Mouse (Mus musculus) lung, adult 2 months (tissue): ENCODE data around the gene Ccdc157. TPM values are rescaled to one million over a fixed set of nuclear protein-coding genes. Genes with fewer than 3 reads are reported as not detected.
"Not testable (repeated sequence)": the region's sequence is repeated elsewhere in the genome, so short reads cannot be mapped to it uniquely, and the experiment has no call there.

Experiments
- DNase-seq: peaks from one replicate; pipeline ENCODE4 v3.0.0; 2022
- H3K4me1 ChIP-seq: fragments of 200-500 bp; 2 replicates; pipeline ENCODE4 v1.6.1; 2011; ENCODE audit warnings: low read length; ENCODE audit not compliant: control insufficient read depth, insufficient read depth
- H3K4me3 ChIP-seq: fragments of 200-500 bp; replicated peaks from 2 replicates; pipeline ENCODE3; 2011; ENCODE audit warnings: low read depth, mild to moderate bottlenecking, control low read depth, low read length; ENCODE audit errors: extremely low read depth
- CTCF ChIP-seq: fragments of 200-500 bp; IDR thresholded peaks from 2 replicates; pipeline ENCODE4 v1.5.1; 2011; ENCODE audit warnings: mild to moderate bottlenecking, low read length, control low read depth; ENCODE audit not compliant: insufficient read depth
- POLR2A ChIP-seq: fragments of 200-500 bp; IDR thresholded peaks from 2 replicates; pipeline ENCODE4 v1.6.1; 2011; ENCODE audit warnings: low read depth, mild to moderate bottlenecking, control low read depth, low read length, borderline replicate concordance; ENCODE audit errors: extremely low read depth
- WGBS: fragments of 180-500 bp; shearing (Covaris S2); methylation state at CpG from one replicate; pipeline ENCODE4 v1.1.7; 2018; 5-methylcytosine and 5-hydroxymethylcytosine counted together
- polyA plus RNA-seq: library from polyadenylated mRNA; depleted of rRNA; stranded (reverse); fragments of >200 nt; gene quantifications from 2 replicates; pipeline ENCODE4 v1.2.3, GENCODE M21; 2012

Gene Ccdc157
- polyA plus RNA-seq, 1 experiment: 19.8 TPM

DNA sequence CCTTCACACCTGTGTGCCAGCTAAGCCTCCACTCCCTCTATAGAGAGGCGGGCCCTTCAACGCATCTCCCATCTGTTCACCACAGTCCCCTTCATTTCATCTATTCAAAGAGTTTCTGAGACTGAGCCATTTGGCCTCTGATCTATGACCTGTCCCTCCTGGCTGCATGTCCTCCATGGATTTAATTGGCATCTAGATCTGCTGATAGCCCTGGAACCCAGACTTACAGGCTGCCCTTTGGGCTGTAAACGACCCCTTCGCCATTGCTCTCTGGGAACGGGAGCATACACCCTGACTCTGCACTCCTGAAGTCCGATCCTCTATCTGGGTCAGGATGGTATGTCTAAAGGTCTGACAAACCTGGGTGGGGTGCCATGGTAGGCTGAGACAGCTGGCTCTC is 47.2 kb downstream of the Ccdc157 start:
- WGBS: 88% methylated on average over 6 of the region's 6 CpGs
- TF ChIP-seq POLR2A: no peak
- TF ChIP-seq CTCF: no peak
- DNase-seq: no peak
- H3K4me1 ChIP-seq: no peaks in the 10 kb centered on the region
- no peak overlapping the region for H3K4me3 ChIP-seq

DNA sequence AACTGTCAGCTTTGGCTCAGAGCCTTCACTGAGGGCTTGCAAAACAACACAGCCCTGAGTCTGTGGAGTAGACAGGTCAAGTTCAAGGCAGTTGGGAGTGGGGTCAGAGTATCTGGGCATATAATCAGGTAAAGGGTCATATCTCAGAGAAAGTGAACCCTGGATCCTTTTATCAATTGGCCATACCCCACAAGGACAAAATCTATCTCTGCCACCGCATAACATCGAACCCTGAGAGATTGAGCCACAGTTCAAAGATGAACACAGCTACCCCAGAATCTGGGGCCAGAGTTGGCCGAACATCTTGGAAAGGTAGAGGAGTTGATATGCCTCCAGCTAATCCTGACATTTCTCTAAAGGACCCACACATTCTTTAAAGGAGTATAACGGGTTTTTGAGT is 48.1 kb downstream of the Ccdc157 start:
- Histone ChIP-seq H3K4me3 (no peak overlapping the region), H3K4me1 (no peaks in the 10 kb centered on the region)
- DNase-seq: no peak
- 95% methylated on average over 4 of the region's 4 CpGs for WGBS
- no peak for TF ChIP-seq CTCF
- TF ChIP-seq POLR2A: no peak

DNA sequence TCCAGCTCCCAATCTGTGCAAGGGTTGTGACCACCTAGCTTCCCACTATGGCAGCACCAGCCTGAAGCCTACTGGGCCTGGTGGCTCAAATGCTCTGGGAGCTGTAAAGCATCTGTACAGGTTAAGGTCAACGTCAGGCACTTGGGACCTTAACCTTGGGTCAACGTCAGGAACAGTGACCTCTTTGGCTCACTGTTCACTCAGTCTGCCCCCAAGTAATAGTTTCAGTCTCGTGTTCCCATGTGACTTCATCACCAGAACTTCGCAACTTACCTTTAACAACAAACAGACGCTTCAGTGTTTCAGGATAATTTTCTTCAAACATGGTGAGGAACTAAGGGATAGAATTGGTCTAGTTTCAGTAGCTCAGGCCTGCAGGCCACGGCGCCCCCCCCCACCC is 51.4 kb downstream of the Ccdc157 start:
- Histone ChIP-seq H3K4me1 (no peaks in the 10 kb centered on the region), H3K4me3 (no peak overlapping the region)
- no peak for DNase-seq
- no peak for TF ChIP-seq POLR2A
- TF ChIP-seq CTCF: no peak
- WGBS: 80% methylated on average over 7 of the region's 7 CpGs

DNA sequence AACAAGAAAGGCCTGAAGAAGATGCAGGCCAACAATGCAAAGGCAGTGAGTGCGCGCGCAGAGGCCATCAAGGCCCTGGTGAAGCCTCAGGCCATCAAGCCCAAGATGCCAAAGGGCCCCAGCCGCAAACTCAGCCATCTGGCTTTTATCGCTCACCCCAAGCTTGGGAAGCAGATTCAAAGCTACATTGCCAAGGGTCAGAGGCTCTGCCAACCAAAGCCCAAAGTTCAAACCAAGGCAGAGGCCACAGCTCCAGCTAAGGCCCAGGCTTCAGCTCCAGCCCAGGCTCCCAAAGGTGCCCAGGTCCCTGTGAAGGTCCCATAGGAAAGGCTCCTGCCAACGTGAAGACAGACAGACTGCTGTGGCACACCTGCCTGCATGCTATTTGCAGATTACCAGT is 52.2 kb downstream of the Ccdc157 start:
- H3K4me1 ChIP-seq, H3K4me3 ChIP-seq, DNase-seq: not testable (repeated sequence)
- WGBS: 93% methylated on average over 6 of the region's 6 CpGs

DNA sequence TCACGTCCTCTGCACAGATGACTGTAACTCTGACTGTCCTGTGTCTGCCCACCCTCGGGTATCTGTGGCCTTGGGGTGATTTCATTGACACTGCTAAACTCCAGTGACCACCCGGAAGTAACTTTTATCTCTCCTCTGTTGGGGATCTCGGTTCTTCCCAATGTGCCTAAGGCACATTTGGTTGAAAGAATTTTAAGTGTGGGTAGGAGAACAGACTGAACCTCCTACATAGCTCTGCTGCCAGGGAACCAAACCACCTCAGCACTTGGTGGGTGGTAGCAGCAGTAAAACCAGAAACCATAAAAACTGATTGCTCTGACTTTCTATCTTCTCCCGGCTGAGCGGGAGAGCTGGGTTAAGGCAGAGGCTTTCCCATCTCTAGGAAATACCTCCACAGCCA is 54.6 kb downstream of the Ccdc157 start:
- Histone ChIP-seq H3K4me3 (no peak overlapping the region), H3K4me1 (no peaks in the 10 kb centered on the region)
- TF ChIP-seq CTCF (no peak), POLR2A (no peak)
- 80% methylated on average over 6 of the region's 6 CpGs for WGBS
- DNase-seq: no peak

DNA sequence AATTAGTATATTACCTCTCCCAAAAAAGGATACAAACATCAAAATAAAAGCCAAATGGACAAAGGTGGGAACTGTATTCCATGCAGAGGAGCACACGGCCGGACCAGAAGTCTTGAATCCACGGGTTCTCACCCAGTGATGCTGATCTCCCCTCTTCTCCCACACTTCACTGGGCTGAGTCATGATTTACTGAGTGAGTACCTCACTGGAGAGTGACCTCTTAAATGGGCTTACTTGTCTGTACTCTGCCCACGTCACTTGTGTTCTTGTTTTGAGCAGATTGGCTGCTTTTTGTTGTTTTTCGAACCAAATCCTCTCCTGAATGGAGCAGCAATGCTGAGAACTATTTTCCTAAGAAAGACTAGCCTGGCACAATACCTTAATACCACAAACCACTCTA is 55.1 kb downstream of the Ccdc157 start:
- H3K4me3 ChIP-seq: no peak overlapping the region
- no peak for DNase-seq

DNA sequence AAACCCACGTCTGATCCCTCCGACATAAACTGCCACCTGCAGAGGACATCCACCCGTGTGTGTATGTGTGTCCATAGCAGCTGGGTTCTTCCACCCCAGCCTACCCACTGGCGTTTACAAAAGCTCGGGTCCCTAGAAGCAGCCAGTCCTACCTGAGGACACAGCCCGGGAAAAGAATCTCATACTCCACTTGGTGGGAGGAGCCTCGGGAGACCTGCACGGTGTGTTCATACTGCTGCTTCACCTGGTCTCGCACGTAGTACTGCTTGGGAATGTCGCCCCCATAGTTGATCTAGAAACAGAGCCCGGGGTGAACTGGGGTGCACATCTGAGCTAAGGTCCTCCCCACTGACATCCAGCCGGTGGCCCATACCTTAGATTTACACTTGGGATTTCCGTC is 56.6 kb downstream of the Ccdc157 start:
- H3K4me1 ChIP-seq: no peaks in the 10 kb centered on the region
- H3K4me3 ChIP-seq: no peak overlapping the region
- 73% methylated on average over 14 of the region's 14 CpGs for WGBS
- DNase-seq: no peak
- TF ChIP-seq POLR2A: no peak
- no peak for TF ChIP-seq CTCF

More for the DNA sequence above, 55.1 kb downstream of the Ccdc157 start:
- no peaks in the 10 kb centered on the region for H3K4me1 ChIP-seq
- TF ChIP-seq CTCF (no peak), POLR2A (no peak)
- WGBS: 86% methylated on average over 5 of the region's 5 CpGs

DNA sequence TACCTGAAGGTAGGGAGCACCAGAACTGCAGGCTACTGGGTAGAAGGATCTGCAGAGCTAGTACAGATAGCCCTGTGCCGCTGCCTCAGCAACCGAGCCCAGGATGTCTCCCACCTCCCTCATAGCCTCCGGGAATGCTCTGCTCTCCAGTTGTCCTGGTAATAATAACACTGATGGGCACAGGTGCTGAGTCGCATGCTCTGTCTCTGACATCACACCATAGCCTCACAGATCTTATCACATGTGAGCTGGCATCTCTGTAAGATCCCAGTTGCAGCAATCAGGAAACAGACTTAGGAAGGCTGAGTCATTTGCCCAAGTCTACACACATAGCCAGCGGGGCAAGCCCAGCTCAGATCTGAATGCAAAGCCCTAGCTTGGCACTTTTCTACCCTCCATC is 58.2 kb downstream of the Ccdc157 start:
- 74% methylated on average over 5 of the region's 5 CpGs for WGBS
- no peak for DNase-seq
- no peak overlapping the region for H3K4me3 ChIP-seq
- H3K4me1 ChIP-seq: peaks cover 5% of the 10 kb centered on the region
- no peak for TF ChIP-seq CTCF
- TF ChIP-seq POLR2A: no peak

DNA sequence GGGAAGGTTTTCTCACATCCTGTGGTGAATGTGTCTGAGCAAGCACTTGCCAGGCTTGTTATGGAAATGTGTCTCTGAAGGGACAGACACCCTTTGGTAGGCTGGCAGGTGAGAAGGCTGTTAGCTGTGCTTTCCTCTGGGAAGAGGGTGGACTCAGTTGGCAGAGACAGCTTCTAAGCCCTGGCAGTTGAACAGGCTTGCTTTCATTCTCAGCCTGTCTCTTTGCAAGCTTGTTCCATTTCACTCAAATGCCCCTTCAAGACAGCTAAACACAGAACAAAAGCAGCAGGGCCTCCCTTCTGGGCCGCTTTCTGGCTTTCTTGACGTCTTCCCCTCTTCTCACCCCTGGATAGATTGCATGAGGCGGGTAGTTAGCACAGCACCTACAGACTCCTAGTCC is 60.6 kb downstream of the Ccdc157 start:
- WGBS: 82% methylated on average over 3 of the region's 3 CpGs
- no peak for TF ChIP-seq CTCF
- no peak for TF ChIP-seq POLR2A
- Histone ChIP-seq H3K4me3 (no peak overlapping the region), H3K4me1 (peaks cover 5% of the 10 kb centered on the region)
- no peak for DNase-seq

DNA sequence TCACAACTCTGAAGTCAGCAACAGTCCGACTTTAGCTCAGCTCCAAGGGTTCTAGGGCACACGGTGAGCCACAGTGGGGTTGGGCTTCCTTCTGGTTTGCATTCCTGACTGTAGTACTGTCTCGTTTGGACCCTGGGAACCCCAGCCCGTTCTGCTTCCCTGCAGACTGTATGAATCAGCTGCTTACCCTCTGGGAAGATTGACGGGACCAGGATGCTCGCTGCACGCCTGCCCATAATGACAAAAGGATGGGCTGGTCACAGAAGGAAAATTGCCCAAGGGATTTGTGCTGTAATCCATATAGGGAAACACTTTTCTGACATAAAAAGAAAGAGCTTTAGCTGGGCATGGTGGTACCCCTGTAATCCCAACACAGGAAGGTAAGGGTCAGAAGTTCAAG is 61.3 kb downstream of the Ccdc157 start:
- TF ChIP-seq CTCF (no peak), POLR2A (no peak)
- peaks cover 5% of the 10 kb centered on the region for H3K4me1 ChIP-seq
- WGBS: 60% methylated on average over 7 of the region's 7 CpGs
- no peak overlapping the region for H3K4me3 ChIP-seq
- DNase-seq: no peak

DNA sequence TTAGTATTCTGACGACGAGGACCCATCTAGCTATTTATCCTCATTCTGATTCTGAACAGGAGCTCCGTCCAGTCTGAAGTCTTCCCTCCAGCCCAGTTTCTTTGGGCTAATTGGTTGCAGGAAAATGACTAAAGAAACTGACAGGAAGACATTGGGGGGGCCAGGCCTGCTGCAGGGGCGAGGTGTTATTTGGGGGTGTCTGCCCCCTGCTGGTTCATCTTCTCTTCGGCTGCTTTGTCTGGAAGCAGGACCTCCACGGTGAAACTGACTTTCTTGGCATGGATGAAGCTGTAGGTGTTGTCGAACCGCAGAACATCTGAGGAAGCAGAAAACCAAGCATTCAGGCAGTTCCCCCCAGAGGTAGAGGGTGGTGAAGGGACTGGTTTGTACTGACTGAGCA is 62.0 kb downstream of the Ccdc157 start:
- Histone ChIP-seq H3K4me1 (peaks cover 5% of the 10 kb centered on the region), H3K4me3 (no peak overlapping the region)
- no peak for DNase-seq
- 56% methylated on average over 8 of the region's 8 CpGs for WGBS
- TF ChIP-seq POLR2A (no peak), CTCF (no peak)
